Mouse (Mus musculus): ENCODE data around the gene Fam155a.

GRCm38 (mm10) chr8:9398606-9399263 lies 372.2 kb downstream of the Fam155a start:
- TF ChIP-seq CTCF (IDR thresholded peaks at IDR 0.05; ENCODE audit: low read depth), result no peak
- no peak for TF ChIP-seq EP300 (optimal IDR thresholded peaks at IDR 0.05)

Measured in stomach, postnatal 0 days (tissue).